Mouse (Mus musculus) CH12.LX (cell line): ENCODE results near the gene Cnpy4. TPM values are rescaled to one million over a fixed set of nuclear protein-coding genes. Genes with fewer than 3 reads are reported as not detected.

Source experiments
- polyA plus RNA-seq: library from polyadenylated mRNA; unstranded; fragments of >175 nt; gene quantifications from 2 replicates; pipeline ENCODE4 v1.2.1, GENCODE M21; 2012; ENCODE audit warnings: low read depth; ENCODE audit not compliant: insufficient read length
- total RNA-seq, 2 experiments: library from RNA; depleted of rRNA; stranded (reverse); fragments of 300-350 nt in 1 of 2; fragments of >200 nt in 1 of 2; gene quantifications; 2 replicates each; pipeline ENCODE4 v1.2.3; 2012 to 2014

The Cnpy4 gene
- total and polyA plus RNA-seq, 3 experiments = 19.2 to 24.9 (median 21.6) TPM

Other genes with a start within 250 kb of the Cnpy4 start
Only the 20 nearest of the 21 such genes appear.
- gene Azgp1, start 206.0 kb upstream of the Cnpy4 start, total RNA-seq (2012; rRNA removed) = not detected in 2 replicates
- gene Azgp1, start 206.0 kb upstream of the Cnpy4 start, total RNA-seq (2014; rRNA removed) = not detected in 2 replicates
- gene Azgp1, start 206.0 kb upstream of the Cnpy4 start, polyA plus RNA-seq = not detected in 2 replicates
- not detected in 2 replicates for gene Smok3a, start 166.2 kb upstream of the Cnpy4 start, total RNA-seq (2012; rRNA removed)
- not detected in 2 replicates for gene Smok3a, start 166.2 kb upstream of the Cnpy4 start, total RNA-seq (2014; rRNA removed)
- not detected in 2 replicates for gene Smok3a, start 166.2 kb upstream of the Cnpy4 start, polyA plus RNA-seq
- gene Smok3b, start 166.1 kb upstream of the Cnpy4 start, total RNA-seq (2012; rRNA removed) = not detected in 2 replicates
- gene Smok3b, start 166.1 kb upstream of the Cnpy4 start, total RNA-seq (2014; rRNA removed) = not detected in 2 replicates
- not detected in 2 replicates for gene Smok3b, start 166.1 kb upstream of the Cnpy4 start, polyA plus RNA-seq
- gene Smok3c, start 134.3 kb upstream of the Cnpy4 start, total RNA-seq (2012; rRNA removed) = not detected in 2 replicates
- not detected in 2 replicates for gene Smok3c, start 134.3 kb upstream of the Cnpy4 start, total RNA-seq (2014; rRNA removed)
- gene Smok3c, start 134.3 kb upstream of the Cnpy4 start, polyA plus RNA-seq = not detected in 2 replicates
- 9.5 and 10.5 TPM in 2 replicates for gene Zkscan1, start 102.4 kb upstream of the Cnpy4 start, total RNA-seq (2012; rRNA removed)
- gene Zkscan1, start 102.4 kb upstream of the Cnpy4 start, total RNA-seq (2014; rRNA removed) = 10.7 and 12.0 TPM in 2 replicates
- 8.9 and 9.2 TPM in 2 replicates for gene Zkscan1, start 102.4 kb upstream of the Cnpy4 start, polyA plus RNA-seq
- gene Zscan21, start 70.6 kb upstream of the Cnpy4 start, total RNA-seq (2012; rRNA removed) = 9.0 and 10.8 TPM in 2 replicates
- 9.0 and 9.6 TPM in 2 replicates for gene Zscan21, start 70.6 kb upstream of the Cnpy4 start, total RNA-seq (2014; rRNA removed)
- gene Zscan21, start 70.6 kb upstream of the Cnpy4 start, polyA plus RNA-seq = 12.1 and 13.6 TPM in 2 replicates
- gene Zfp113, start 31.7 kb upstream of the Cnpy4 start, total RNA-seq (2012; rRNA removed) = 5.2 and 5.8 TPM in 2 replicates
- gene Zfp113, start 31.7 kb upstream of the Cnpy4 start, total RNA-seq (2014; rRNA removed) = 5.5 and 7.0 TPM in 2 replicates
- gene Zfp113, start 31.7 kb upstream of the Cnpy4 start, polyA plus RNA-seq = 4.1 and 4.4 TPM in 2 replicates
- 78.4 and 80.6 TPM in 2 replicates for gene Cops6, start 26.4 kb upstream of the Cnpy4 start, total RNA-seq (2012; rRNA removed)
- gene Cops6, start 26.4 kb upstream of the Cnpy4 start, total RNA-seq (2014; rRNA removed) = 86.4 and 88.4 TPM in 2 replicates
- gene Cops6, start 26.4 kb upstream of the Cnpy4 start, polyA plus RNA-seq = 205 and 210 TPM in 2 replicates
- 16.7 and 17.4 TPM in 2 replicates for gene Ap4m1, start 15.5 kb upstream of the Cnpy4 start, total RNA-seq (2012; rRNA removed)
- gene Ap4m1, start 15.5 kb upstream of the Cnpy4 start, total RNA-seq (2014; rRNA removed) = 20.4 and 21.5 TPM in 2 replicates
- 26.3 and 27.5 TPM in 2 replicates for gene Ap4m1, start 15.5 kb upstream of the Cnpy4 start, polyA plus RNA-seq
- 146 and 193 TPM in 2 replicates for gene Mcm7, start 15.1 kb upstream of the Cnpy4 start, total RNA-seq (2012; rRNA removed)
- gene Mcm7, start 15.1 kb upstream of the Cnpy4 start, total RNA-seq (2014; rRNA removed) = 206 and 209 TPM in 2 replicates
- gene Mcm7, start 15.1 kb upstream of the Cnpy4 start, polyA plus RNA-seq = 267 and 277 TPM in 2 replicates
- gene Taf6, start within 50 bp of the Cnpy4 start, total RNA-seq (2012; rRNA removed) = 60.9 and 62.1 TPM in 2 replicates
- 59.8 and 60.2 TPM in 2 replicates for gene Taf6, start within 50 bp of the Cnpy4 start, total RNA-seq (2014; rRNA removed)
- 56.8 and 61.5 TPM in 2 replicates for gene Taf6, start within 50 bp of the Cnpy4 start, polyA plus RNA-seq
- 0.84 and 1.4 TPM in 2 replicates for gene Mblac1, start 6.8 kb downstream of the Cnpy4 start, total RNA-seq (2012; rRNA removed)
- 0.17 TPM in 1 of 2 replicates, not detected in the other for gene Mblac1, start 6.8 kb downstream of the Cnpy4 start, total RNA-seq (2014; rRNA removed)
- gene Mblac1, start 6.8 kb downstream of the Cnpy4 start, polyA plus RNA-seq = 0.31 and 0.41 TPM in 2 replicates
- not detected in 2 replicates for gene Nxpe5, start 38.4 kb downstream of the Cnpy4 start, total RNA-seq (2012; rRNA removed)
- gene Nxpe5, start 38.4 kb downstream of the Cnpy4 start, total RNA-seq (2014; rRNA removed) = not detected in 2 replicates
- gene Nxpe5, start 38.4 kb downstream of the Cnpy4 start, polyA plus RNA-seq = not detected in 2 replicates
- 42.0 and 44.0 TPM in 2 replicates for gene Lamtor4, start 68.0 kb downstream of the Cnpy4 start, total RNA-seq (2012; rRNA removed)
- 40.1 and 40.3 TPM in 2 replicates for gene Lamtor4, start 68.0 kb downstream of the Cnpy4 start, total RNA-seq (2014; rRNA removed)
- gene Lamtor4, start 68.0 kb downstream of the Cnpy4 start, polyA plus RNA-seq = 24.5 and 35.5 TPM in 2 replicates
- gene BC037034, start 76.5 kb downstream of the Cnpy4 start, total RNA-seq (2012; rRNA removed) = 11.2 and 15.9 TPM in 2 replicates
- gene BC037034, start 76.5 kb downstream of the Cnpy4 start, total RNA-seq (2014; rRNA removed) = 4.4 and 4.5 TPM in 2 replicates
- 15.4 and 15.6 TPM in 2 replicates for gene BC037034, start 76.5 kb downstream of the Cnpy4 start, polyA plus RNA-seq
- gene Gal3st4, start 85.4 kb downstream of the Cnpy4 start, total RNA-seq (2012; rRNA removed) = 0.21 and 0.25 TPM in 2 replicates
- gene Gal3st4, start 85.4 kb downstream of the Cnpy4 start, total RNA-seq (2014; rRNA removed) = not detected in 2 replicates
- not detected in 2 replicates for gene Gal3st4, start 85.4 kb downstream of the Cnpy4 start, polyA plus RNA-seq
- gene Gm43720, start 92.5 kb downstream of the Cnpy4 start, total RNA-seq (2012; rRNA removed) = not detected in 2 replicates
- not detected in 2 replicates for gene Gm43720, start 92.5 kb downstream of the Cnpy4 start, total RNA-seq (2014; rRNA removed)
- gene Gm43720, start 92.5 kb downstream of the Cnpy4 start, polyA plus RNA-seq = not detected in 2 replicates
- not detected in 2 replicates for gene Gpc2, start 92.5 kb downstream of the Cnpy4 start, total RNA-seq (2012; rRNA removed)
- not detected in 2 replicates for gene Gpc2, start 92.5 kb downstream of the Cnpy4 start, total RNA-seq (2014; rRNA removed)
- gene Gpc2, start 92.5 kb downstream of the Cnpy4 start, polyA plus RNA-seq = not detected in 2 replicates
- not detected in 2 replicates for gene Stag3, start 92.8 kb downstream of the Cnpy4 start, total RNA-seq (2012; rRNA removed)
- not detected in 2 replicates for gene Stag3, start 92.8 kb downstream of the Cnpy4 start, total RNA-seq (2014; rRNA removed)
- not detected in 2 replicates for gene Stag3, start 92.8 kb downstream of the Cnpy4 start, polyA plus RNA-seq
- gene Pvrig, start 154.5 kb downstream of the Cnpy4 start, total RNA-seq (2012; rRNA removed) = 0.21 TPM in 1 of 2 replicates, not detected in the other
- 0.23 and 0.87 TPM in 2 replicates for gene Pvrig, start 154.5 kb downstream of the Cnpy4 start, total RNA-seq (2014; rRNA removed)
- gene Pvrig, start 154.5 kb downstream of the Cnpy4 start, polyA plus RNA-seq = 0.45 and 0.50 TPM in 2 replicates